Mouse (Mus musculus) hematopoietic multipotent progenitor cell, adult 10-12 weeks (in vitro differentiated cells): Measurements from ENCODE around the gene Olfr774. TPM values are rescaled to one million over a fixed set of nuclear protein-coding genes. Genes with fewer than 3 reads are reported as not detected.

Source experiments
- polyA plus RNA-seq: library from polyadenylated mRNA; stranded (reverse); fragments of >175 nt; gene quantifications from 2 replicates; pipeline ENCODE4 v1.2.3, GENCODE M21; 2012; ENCODE audit warnings: low replicate concordance

Gene Olfr774
- not detected in 2 replicates for polyA plus RNA-seq

DNA sequence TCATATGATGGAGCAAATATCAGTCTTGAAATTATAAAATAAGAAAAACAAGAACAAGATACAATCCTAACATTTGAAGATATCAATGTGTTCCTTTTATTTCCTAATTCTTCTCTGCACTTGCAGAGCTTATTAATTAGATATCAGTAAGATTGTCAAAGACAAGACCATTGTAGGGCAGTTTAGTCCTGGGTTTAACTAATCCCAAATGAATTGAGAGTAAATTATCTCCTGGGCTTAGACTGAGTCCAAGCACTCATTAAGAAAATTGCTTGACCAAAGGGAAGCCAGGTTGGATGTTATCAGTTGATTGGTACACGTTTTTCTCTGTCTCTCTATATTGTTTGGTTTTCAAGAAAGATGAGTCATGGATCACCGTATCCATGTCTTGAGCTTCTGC lies at the start of gene Olfr774:
Olfr774 (plus strand) TSS at position 301 of the 400 bp plus-strand sequence.

GRCm38 (mm10) chr10:129187319-129187718 lies 48.7 kb upstream of the Olfr774 start, which contains the start of gene Olfr773:
Olfr773 (minus strand) TSS chr10:129187419.

GRCm38 (mm10) chr10:129248112-129248511 lies 12.1 kb downstream of the Olfr774 start, which contains the start of gene Olfr775:
Olfr775 (plus strand) TSS chr10:129248412.

GRCm38 (mm10) chr10:129258827-129259226 lies 22.8 kb downstream of the Olfr774 start, which contains the start of gene Olfr776:
Olfr776 (plus strand) TSS chr10:129259127.

GRCm38 (mm10) chr10:129271081-129271535 lies 35.1 kb downstream of the Olfr774 start, which contains the start of gene Olfr777:
Olfr777 (minus strand) TSS chr10:129271485.

Other genes with a start within 250 kb of the Olfr774 start
- not detected in 2 replicates for gene Olfr9, start 246.8 kb upstream of the Olfr774 start, polyA plus RNA-seq
- not detected in 2 replicates for gene Olfr763, start 225.4 kb upstream of the Olfr774 start, polyA plus RNA-seq
- not detected in 2 replicates for gene Olfr764-ps1, start 196.3 kb upstream of the Olfr774 start, polyA plus RNA-seq
- gene Olfr765, start 186.2 kb upstream of the Olfr774 start, polyA plus RNA-seq = not detected in 2 replicates
- not detected in 2 replicates for gene Olfr766-ps1, start 167.2 kb upstream of the Olfr774 start, polyA plus RNA-seq
- gene Olfr767, start 153.3 kb upstream of the Olfr774 start, polyA plus RNA-seq = not detected in 2 replicates
- not detected in 2 replicates for gene Olfr768, start 136.8 kb upstream of the Olfr774 start, polyA plus RNA-seq
- not detected in 2 replicates for gene Olfr769, start 118.3 kb upstream of the Olfr774 start, polyA plus RNA-seq
- not detected in 2 replicates for gene Olfr770, start 97.2 kb upstream of the Olfr774 start, polyA plus RNA-seq
- gene Olfr771, start 71.5 kb upstream of the Olfr774 start, polyA plus RNA-seq = not detected in 2 replicates
- gene Olfr772, start 58.3 kb upstream of the Olfr774 start, polyA plus RNA-seq = not detected in 2 replicates
- not detected in 2 replicates for gene Olfr773, start 48.8 kb upstream of the Olfr774 start, polyA plus RNA-seq
- gene Olfr775, start 12.2 kb downstream of the Olfr774 start, polyA plus RNA-seq = not detected in 2 replicates
- not detected in 2 replicates for gene Olfr776, start 22.9 kb downstream of the Olfr774 start, polyA plus RNA-seq
- gene Olfr777, start 35.3 kb downstream of the Olfr774 start, polyA plus RNA-seq = not detected in 2 replicates
- not detected in 2 replicates for gene Olfr780, start 81.9 kb downstream of the Olfr774 start, polyA plus RNA-seq
- gene Olfr781, start 92.7 kb downstream of the Olfr774 start, polyA plus RNA-seq = not detected in 2 replicates
- not detected in 2 replicates for gene Olfr782, start 112.6 kb downstream of the Olfr774 start, polyA plus RNA-seq
- not detected in 2 replicates for gene Olfr784, start 147.9 kb downstream of the Olfr774 start, polyA plus RNA-seq
- gene Olfr785, start 169.2 kb downstream of the Olfr774 start, polyA plus RNA-seq = not detected in 2 replicates
- gene Olfr786, start 191.1 kb downstream of the Olfr774 start, polyA plus RNA-seq = not detected in 2 replicates
- not detected in 2 replicates for gene Olfr787, start 225.7 kb downstream of the Olfr774 start, polyA plus RNA-seq
- not detected in 2 replicates for gene Olfr788, start 234.8 kb downstream of the Olfr774 start, polyA plus RNA-seq
- gene Olfr789, start 248.5 kb downstream of the Olfr774 start, polyA plus RNA-seq = not detected in 2 replicates